Mouse (Mus musculus): Measurements from ENCODE around the gene Cct2. TPM values are rescaled to one million over a fixed set of nuclear protein-coding genes. Genes with fewer than 3 reads are reported as not detected.

Cct2 gene
- total and polyA plus RNA-seq, 2 experiments from 2014 or later, result 219 to 234 TPM

- no peak overlapping the region for H3K9ac ChIP-seq (replicated peaks; ENCODE audit: low read length)
- no peaks in the 10 kb centered on the region for H3K9me3 ChIP-seq (ENCODE audit: low read length)
- no peaks in the 10 kb centered on the region for H3K4me1 ChIP-seq (ENCODE audit: insufficient read depth, low read length)
- no peak for ATAC-seq
- TF ChIP-seq CTCF (IDR thresholded peaks at IDR 0.05; ENCODE audit: low read depth), result no peak
- DNase-seq (ENCODE audit: low spot score), result no peak
- no peaks in the 10 kb centered on the region for H3K27me3 ChIP-seq (ENCODE audit: insufficient read depth, low read length)
- H3K4me3 ChIP-seq (ENCODE audit: low read length), result no peak overlapping the region
- H3K27ac ChIP-seq, result no peak overlapping the region
- 70% methylated on average over 12 of the region's 12 CpGs for WGBS
- no peaks in the 10 kb centered on the region for H3K36me3 ChIP-seq (ENCODE audit: insufficient read depth, low read length)
- no peak overlapping the region for H3K4me2 ChIP-seq (ENCODE audit: low read depth, low read length)
Observed at GRCm38 (mm10) chr10:117005707-117006464, 57.7 kb downstream of the Cct2 start.

GRCm38 (mm10) chr10:117004695-117005094, 58.9 kb downstream of the Cct2 start:
- H3K9ac ChIP-seq (replicated peaks; ENCODE audit: low read length), result no peak overlapping the region
- H3K4me1 ChIP-seq (ENCODE audit: insufficient read depth, low read length), result no peaks in the 10 kb centered on the region
- no peaks in the 10 kb centered on the region for H3K9me3 ChIP-seq (ENCODE audit: low read length)
- ATAC-seq (no peak), DNase-seq (ENCODE audit: low spot score) (no peak)
- no peaks in the 10 kb centered on the region for H3K36me3 ChIP-seq (ENCODE audit: insufficient read depth, low read length)
- no peak for TF ChIP-seq CTCF (IDR thresholded peaks at IDR 0.05; ENCODE audit: low read depth)
- no peak overlapping the region for H3K4me3 ChIP-seq (ENCODE audit: low read length)
- WGBS, result 66% methylated on average over 5 of the region's 5 CpGs
- H3K27me3 ChIP-seq (ENCODE audit: insufficient read depth, low read length), result no peaks in the 10 kb centered on the region
- H3K27ac ChIP-seq, result no peak overlapping the region
- H3K4me2 ChIP-seq (ENCODE audit: low read depth, low read length), result no peak overlapping the region

Other genes with a start within 250 kb of the Cct2 start
- not detected in 2 replicates for gene Myrfl, start 166.9 kb downstream of the Cct2 start, total RNA-seq (2014; rRNA removed)
- 0.04 and 0.08 TPM in 2 replicates for gene Myrfl, start 166.9 kb downstream of the Cct2 start, polyA plus RNA-seq (2015; fragmentation: Nextera tagmentation; extraction: Ambion mirVana)
- 130 and 134 TPM in 2 replicates for gene Rab3ip, start 113.0 kb downstream of the Cct2 start, total RNA-seq (2014; rRNA removed)
- gene Rab3ip, start 113.0 kb downstream of the Cct2 start, polyA plus RNA-seq (2015; fragmentation: Nextera tagmentation; extraction: Ambion mirVana), result 38.7 and 39.9 TPM in 2 replicates
- not detected in 2 replicates for gene Gm10271, start 91.2 kb downstream of the Cct2 start, total RNA-seq (2014; rRNA removed)
- not detected in 2 replicates for gene Gm10271, start 91.2 kb downstream of the Cct2 start, polyA plus RNA-seq (2015; fragmentation: Nextera tagmentation; extraction: Ambion mirVana)
- gene Best3, start 77.5 kb downstream of the Cct2 start, total RNA-seq (2014; rRNA removed), result 0.05 TPM in 1 of 2 replicates, not detected in the other
- gene Best3, start 77.5 kb downstream of the Cct2 start, polyA plus RNA-seq (2015; fragmentation: Nextera tagmentation; extraction: Ambion mirVana), result 0.15 and 0.23 TPM in 2 replicates
- gene Lrrc10, start 18.5 kb downstream of the Cct2 start, total RNA-seq (2014; rRNA removed), result 0.16 TPM in 1 of 2 replicates, not detected in the other
- gene Lrrc10, start 18.5 kb downstream of the Cct2 start, polyA plus RNA-seq (2015; fragmentation: Nextera tagmentation; extraction: Ambion mirVana), result not detected in 2 replicates
- gene Frs2, start 84.7 kb upstream of the Cct2 start, total RNA-seq (2014; rRNA removed), result 18.9 and 19.3 TPM in 2 replicates
- 19.1 and 19.4 TPM in 2 replicates for gene Frs2, start 84.7 kb upstream of the Cct2 start, polyA plus RNA-seq (2015; fragmentation: Nextera tagmentation; extraction: Ambion mirVana)
- gene Yeats4, start 160.7 kb upstream of the Cct2 start, total RNA-seq (2014; rRNA removed), result 41.4 and 47.2 TPM in 2 replicates
- 83.4 and 85.4 TPM in 2 replicates for gene Yeats4, start 160.7 kb upstream of the Cct2 start, polyA plus RNA-seq (2015; fragmentation: Nextera tagmentation; extraction: Ambion mirVana)
- not detected in 2 replicates for gene 9530003J23Rik, start 174.9 kb upstream of the Cct2 start, total RNA-seq (2014; rRNA removed)
- not detected in 2 replicates for gene 9530003J23Rik, start 174.9 kb upstream of the Cct2 start, polyA plus RNA-seq (2015; fragmentation: Nextera tagmentation; extraction: Ambion mirVana)
- gene Lyz2, start 218.5 kb upstream of the Cct2 start, total RNA-seq (2014; rRNA removed), result 7.5 and 12.7 TPM in 2 replicates
- 25.6 and 26.1 TPM in 2 replicates for gene Lyz2, start 218.5 kb upstream of the Cct2 start, polyA plus RNA-seq (2015; fragmentation: Nextera tagmentation; extraction: Ambion mirVana)
- gene Lyz1, start 229.1 kb upstream of the Cct2 start, total RNA-seq (2014; rRNA removed), result 0.68 TPM in 1 of 2 replicates, not detected in the other
- gene Lyz1, start 229.1 kb upstream of the Cct2 start, polyA plus RNA-seq (2015; fragmentation: Nextera tagmentation; extraction: Ambion mirVana), result 0.14 TPM in 1 of 2 replicates, not detected in the other

Data from hindbrain, postnatal 0 days (tissue).